Mouse (Mus musculus): ENCODE results near the gene Sfswap.
"Not testable (repeated sequence)": the region's sequence is repeated elsewhere in the genome, so short reads cannot be mapped to it uniquely, and the experiment has no call there.

Gene Sfswap

DNA sequence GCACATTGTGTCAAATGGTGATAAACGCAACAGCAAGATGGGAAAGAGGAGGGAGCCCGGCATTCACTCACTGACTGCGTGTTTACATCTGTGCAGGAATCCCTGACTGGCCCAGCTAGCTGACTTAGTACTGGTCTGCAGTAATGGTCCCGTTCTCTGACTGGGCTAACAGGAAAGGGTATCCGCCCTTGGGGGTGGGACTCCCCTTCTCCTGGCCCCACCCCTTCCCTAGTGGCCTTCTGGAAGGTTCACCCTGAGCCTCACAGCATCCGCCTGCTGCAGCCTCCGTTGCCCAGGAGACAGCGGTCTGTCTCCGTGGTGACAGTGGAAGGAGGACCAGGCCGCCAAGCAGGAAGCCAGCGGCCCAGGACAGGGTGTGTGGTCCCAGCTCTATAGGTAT, 89.9 kb downstream of the Sfswap start:
- DNase-seq: no peak

DNA sequence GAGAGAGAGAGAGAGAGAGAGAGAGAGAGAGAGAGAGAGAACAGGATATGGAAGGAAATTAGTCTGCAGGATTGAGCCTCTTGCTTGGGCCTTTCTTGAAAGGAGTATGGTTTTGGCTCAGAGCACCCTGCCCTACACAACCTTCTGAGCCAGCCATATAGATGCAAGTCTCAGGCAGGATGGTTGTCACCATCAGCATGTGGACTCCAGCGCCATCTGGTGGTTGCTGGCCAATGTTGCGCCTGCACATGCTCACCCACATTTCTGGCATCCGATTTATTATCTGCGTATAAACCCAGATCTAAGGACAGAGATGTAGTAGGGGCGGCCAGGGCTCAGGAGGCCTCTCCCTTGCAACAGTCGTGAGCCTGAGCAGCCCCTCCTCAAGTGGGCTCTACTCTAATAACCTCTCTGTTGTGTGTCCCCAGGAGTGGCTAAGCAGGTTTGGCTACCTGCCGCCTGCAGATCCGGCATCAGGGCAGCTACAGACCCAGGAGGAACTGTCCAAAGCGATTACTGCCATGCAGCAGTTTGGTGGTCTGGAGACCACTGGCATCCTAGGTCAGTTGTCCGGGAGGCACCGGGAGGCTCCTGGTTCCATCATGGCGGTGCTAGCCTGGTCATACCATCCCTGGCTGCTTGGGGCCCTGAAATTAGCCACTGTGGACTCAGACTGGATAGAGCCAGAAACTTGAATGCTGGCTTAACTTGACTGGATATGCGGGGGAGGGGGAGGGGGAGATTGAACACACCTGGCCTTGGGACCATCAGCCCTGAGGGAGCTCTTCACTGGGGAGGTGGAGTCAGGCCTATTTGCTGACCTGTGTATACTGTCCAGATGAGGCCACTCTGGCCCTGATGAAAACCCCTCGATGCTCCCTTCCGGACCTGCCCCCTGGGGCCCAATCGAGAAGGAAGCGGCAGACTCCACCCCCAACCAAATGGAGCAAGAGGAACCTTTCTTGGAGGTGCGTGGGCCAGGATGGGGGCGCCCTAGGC, 93.4 kb downstream of the Sfswap start:
- peak; percentile 93 for DNase-seq

DNA sequence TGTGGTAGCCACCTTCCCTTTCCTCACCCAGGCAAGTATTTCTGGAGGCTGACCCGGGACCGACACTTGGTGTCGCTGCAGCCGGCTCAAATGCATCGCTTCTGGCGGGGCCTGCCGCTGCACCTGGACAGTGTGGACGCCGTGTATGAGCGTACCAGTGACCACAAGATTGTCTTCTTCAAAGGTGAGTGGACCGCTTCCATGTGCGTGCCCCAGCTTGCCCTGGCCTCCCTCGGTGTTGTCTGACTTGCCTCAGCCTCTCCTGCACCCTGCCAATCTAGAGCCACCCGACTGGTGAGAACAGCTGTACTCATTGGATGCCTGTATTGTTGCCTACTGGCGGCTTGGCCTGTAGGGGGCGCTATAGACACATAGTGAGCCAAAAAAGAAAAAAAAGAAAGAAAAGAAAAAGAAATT, 101.1 kb downstream of the Sfswap start:
- DNase-seq: peak; percentile 52

DNA sequence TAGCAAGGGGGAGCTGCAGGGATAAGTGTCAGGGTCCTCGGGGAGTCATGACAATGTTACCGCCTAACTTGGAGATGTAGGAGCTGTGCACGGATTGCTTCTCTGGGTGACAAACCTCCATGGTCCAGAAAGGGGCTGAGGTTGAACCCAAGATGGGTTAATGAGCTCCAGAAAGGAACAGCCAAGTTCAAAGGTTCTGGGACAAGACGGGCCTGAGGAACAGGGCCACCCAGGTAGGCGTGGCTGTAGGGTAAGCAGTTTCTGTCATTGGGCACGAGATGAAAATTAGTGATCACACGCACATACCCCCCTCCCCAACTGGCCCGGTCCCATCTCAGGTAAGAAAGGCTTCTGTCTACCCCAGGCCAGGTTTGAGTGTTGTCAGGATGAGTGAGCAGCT, 106.5 kb downstream of the Sfswap start:
- no peak for DNase-seq

DNA sequence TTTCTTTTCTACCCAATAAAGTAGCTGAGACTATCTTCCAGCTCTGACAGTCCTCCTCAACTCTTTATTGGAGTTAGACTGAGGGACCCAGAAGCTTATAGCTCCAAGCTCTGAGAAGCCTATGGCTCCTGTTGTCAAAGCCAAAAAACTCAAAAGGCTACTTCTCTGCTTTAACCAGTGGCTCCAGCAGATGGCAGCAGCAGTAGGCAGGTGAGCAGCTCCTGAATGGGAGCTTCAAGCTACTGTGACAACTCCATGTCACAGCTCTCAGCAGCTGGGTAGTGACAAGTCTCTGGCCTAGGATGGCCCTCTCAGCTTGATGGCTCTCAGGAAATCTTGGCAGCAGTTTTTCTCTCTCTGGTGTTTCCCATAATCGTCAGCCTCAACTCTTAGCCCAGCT, 110.0 kb downstream of the Sfswap start:
- peak; percentile 80 for DNase-seq

DNA sequence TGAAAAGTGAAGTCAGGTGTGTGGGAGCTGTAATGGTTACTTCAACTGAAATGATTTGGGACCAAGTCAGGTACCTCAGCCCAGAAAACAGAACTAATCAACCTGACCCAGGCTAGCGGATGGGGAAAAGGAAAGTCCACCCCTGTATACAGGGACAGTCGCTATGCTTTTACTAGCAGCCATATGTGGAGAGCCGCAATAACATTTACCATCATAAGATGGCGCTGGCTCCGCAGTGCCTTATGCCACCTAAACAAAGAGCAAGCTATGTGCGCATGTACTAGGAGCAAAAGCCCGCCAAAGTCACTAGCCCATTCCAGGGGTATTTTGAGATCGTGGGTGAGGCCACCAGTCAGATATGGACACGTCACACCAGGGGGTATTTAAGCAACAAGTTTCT, 119.6 kb downstream of the Sfswap start:
- DNase-seq: not testable (repeated sequence)

All from right cerebral cortex, postnatal 14 days (tissue).